Mouse (Mus musculus) cerebellum, adult 2 months (tissue): ENCODE measurements around the gene Mpnd. TPM values are rescaled to one million over a fixed set of nuclear protein-coding genes. Genes with fewer than 3 reads are reported as not detected.
A peak's percentile ranks its signal among the peaks of the same experiment; 100 is the strongest.

Experiments used
- DNase-seq, 2 experiments: peaks; one replicate each; pipeline ENCODE4 v3.0.0; 2021
- H3K27ac ChIP-seq: fragments of 200-500 bp; 2 replicates; pipeline ENCODE4 v1.5.1; 2012; ENCODE audit warnings: low read length, control low read depth, inconsistent platforms; ENCODE audit not compliant: insufficient read depth
- H3K27me3 ChIP-seq: fragments of 200-500 bp; 2 replicates; pipeline ENCODE4 v1.6.1; 2012; ENCODE audit warnings: inconsistent platforms, mild to moderate bottlenecking, low read length, moderate library complexity; ENCODE audit not compliant: control insufficient read depth, insufficient read depth
- H3K4me1 ChIP-seq: fragments of 200-500 bp; 2 replicates; pipeline ENCODE4 v1.6.1; 2011; ENCODE audit warnings: low read length; ENCODE audit not compliant: control insufficient read depth, insufficient read depth
- H3K4me3 ChIP-seq: fragments of 200-500 bp; replicated peaks from 2 replicates; pipeline ENCODE3; 2011; ENCODE audit warnings: mild to moderate bottlenecking, low read depth, low read length, control low read depth; ENCODE audit not compliant: insufficient read depth
- CTCF ChIP-seq: fragments of 200-500 bp; IDR thresholded peaks from 2 replicates; pipeline ENCODE4 v1.5.1; 2011; ENCODE audit warnings: low read depth, mild to moderate bottlenecking, control low read depth, low read length, moderate library complexity, borderline replicate concordance; ENCODE audit not compliant: insufficient read depth
- POLR2A ChIP-seq: fragments of 200-500 bp; IDR thresholded peaks from 2 replicates; pipeline ENCODE4 v1.6.1; 2011; ENCODE audit warnings: low read length, control low read depth, borderline replicate concordance; ENCODE audit not compliant: insufficient read depth
- WGBS: fragments of 180-500 bp; shearing (Covaris S2); methylation state at CpG from one replicate; pipeline ENCODE4 v1.1.7; 2018; 5-methylcytosine and 5-hydroxymethylcytosine counted together
- polyA plus RNA-seq: library from polyadenylated mRNA; depleted of rRNA; stranded (reverse); fragments of >200 nt; gene quantifications from 2 replicates; pipeline ENCODE4 v1.2.3, GENCODE M21; 2012

Gene Mpnd
- polyA plus RNA-seq, 1 experiment = 183 TPM

GRCm38 (mm10) chr17:56024476-56024875, 19.0 kb downstream of the Mpnd start:
- WGBS = 37% methylated on average over 2 of the region's 2 CpGs

GRCm38 (mm10) chr17:56024931-56025330, 19.4 kb downstream of the Mpnd start:
- peak in 1 of 2 experiments; percentile 8 for DNase-seq
- peak overlapping the region; percentile 8; the same call in 1 of the 2 replicates for H3K27ac ChIP-seq
- 37% methylated on average over 5 of the region's 5 CpGs for WGBS

More at GRCm38 (mm10) chr17:56024476-56024875, 19.0 kb downstream of the Mpnd start:
- H3K27ac ChIP-seq = peak overlapping the region; percentile 8; the same call in 1 of the 2 replicates
- H3K4me1 ChIP-seq = peaks cover 95% of the 10 kb centered on the region
- no peak overlapping the region for H3K4me3 ChIP-seq
- DNase-seq = peak in 1 of 2 experiments; percentile 27
- H3K27me3 ChIP-seq = no peaks in the 10 kb centered on the region
- TF ChIP-seq POLR2A (no peak), CTCF (no peak)

GRCm38 (mm10) chr17:56026303-56026702, 20.8 kb downstream of the Mpnd start:
- DNase-seq = peak in 1 of 2 experiments; percentile 4
- no peaks in the 10 kb centered on the region for H3K27me3 ChIP-seq
- peaks cover 93% of the 10 kb centered on the region for H3K4me1 ChIP-seq
- TF ChIP-seq POLR2A (no peak), CTCF (no peak)
- whole genome bisulfite sequencing = 82% methylated on average over 1 of the region's 1 CpGs
- H3K4me3 ChIP-seq = no peak overlapping the region
- H3K27ac ChIP-seq = peak overlapping the region; percentile 83

More at GRCm38 (mm10) chr17:56024931-56025330, 19.4 kb downstream of the Mpnd start:
- TF ChIP-seq CTCF = no peak
- no peak for TF ChIP-seq POLR2A
- Histone ChIP-seq H3K4me3 (no peak overlapping the region), H3K4me1 (peaks cover 94% of the 10 kb centered on the region), H3K27me3 (no peaks in the 10 kb centered on the region)

DNA sequence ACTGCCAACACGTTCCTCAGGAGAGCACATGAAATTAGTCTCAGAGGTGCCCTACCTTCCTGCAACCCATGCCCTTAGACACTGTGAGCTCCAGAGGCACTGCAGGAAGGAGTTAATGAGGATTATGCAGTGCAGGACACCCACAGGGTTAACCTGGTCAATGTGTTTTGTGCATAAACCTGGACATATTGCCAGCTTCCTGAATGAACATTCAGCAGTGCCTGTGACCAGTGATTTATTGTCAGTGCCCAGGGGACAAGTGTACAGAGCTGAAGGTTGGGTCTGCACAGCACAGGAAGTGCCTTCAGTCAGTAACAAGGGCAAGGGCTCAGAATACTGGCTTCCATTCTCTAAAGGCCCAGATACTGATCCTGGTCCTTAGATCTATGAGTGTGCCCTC, 21.4 kb downstream of the Mpnd start:
- peak overlapping the region; percentile 83 for H3K27ac ChIP-seq
- peak in 1 of 2 experiments; percentile 23 for DNase-seq
- 13% methylated on average over 1 of the region's 1 CpGs for WGBS
- no peaks in the 10 kb centered on the region for H3K27me3 ChIP-seq
- no peak overlapping the region for H3K4me3 ChIP-seq
- TF ChIP-seq POLR2A (no peak), CTCF (no peak)
- peaks cover 89% of the 10 kb centered on the region for H3K4me1 ChIP-seq

DNA sequence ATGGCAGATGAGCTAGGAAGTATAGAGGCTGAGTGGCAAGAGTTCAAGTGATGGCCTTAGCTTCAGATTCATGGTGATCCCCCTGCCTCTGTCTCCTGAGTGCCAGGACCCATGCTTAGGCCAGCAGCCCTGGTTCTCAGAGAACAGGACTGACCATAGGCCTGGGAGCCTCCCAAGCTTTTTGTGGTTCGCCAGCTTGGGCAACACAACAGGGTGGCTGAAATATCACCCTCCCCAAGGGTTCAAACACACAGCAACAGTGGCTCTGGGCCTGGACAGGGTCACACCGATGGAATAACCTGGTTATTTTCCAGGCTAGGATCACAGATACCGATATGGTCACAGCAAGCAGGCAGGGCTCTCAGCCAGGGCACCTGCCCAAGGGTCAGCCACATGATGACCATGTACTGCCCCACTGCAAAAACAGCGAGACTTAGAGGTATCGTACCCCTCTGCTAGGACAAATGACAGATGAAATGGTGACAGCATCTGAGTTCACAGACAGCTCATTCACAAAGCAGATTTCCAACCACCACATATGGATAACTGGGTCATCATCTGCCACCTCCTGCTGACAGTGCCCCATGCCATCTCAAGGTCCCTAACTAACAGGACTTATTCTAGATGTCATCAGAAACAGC, 22.4 kb downstream of the Mpnd start:
- H3K4me1 ChIP-seq = peaks cover 85% of the 10 kb centered on the region

GRCm38 (mm10) chr17:56030238-56030870, 24.8 kb downstream of the Mpnd start:
- peak; percentile 44 to 62 for DNase-seq
- Histone ChIP-seq H3K27me3 (no peaks in the 10 kb centered on the region), H3K4me3 (no peak overlapping the region), H3K27ac (peak overlapping the region; percentile 56), H3K4me1 (peaks cover 72% of the 10 kb centered on the region)
- WGBS = 14% methylated on average over 9 of the region's 9 CpGs
- TF ChIP-seq CTCF = no peak
- TF ChIP-seq POLR2A = no peak

More for the DNA sequence above, 22.4 kb downstream of the Mpnd start:
- Histone ChIP-seq H3K27me3 (no peaks in the 10 kb centered on the region), H3K27ac (peak overlapping the region; percentile 83), H3K4me3 (no peak overlapping the region)
- DNase-seq = peak; percentile 73 to 76
- WGBS = 4% methylated on average over 5 of the region's 5 CpGs
- no peak for TF ChIP-seq CTCF
- no peak for TF ChIP-seq POLR2A

DNA sequence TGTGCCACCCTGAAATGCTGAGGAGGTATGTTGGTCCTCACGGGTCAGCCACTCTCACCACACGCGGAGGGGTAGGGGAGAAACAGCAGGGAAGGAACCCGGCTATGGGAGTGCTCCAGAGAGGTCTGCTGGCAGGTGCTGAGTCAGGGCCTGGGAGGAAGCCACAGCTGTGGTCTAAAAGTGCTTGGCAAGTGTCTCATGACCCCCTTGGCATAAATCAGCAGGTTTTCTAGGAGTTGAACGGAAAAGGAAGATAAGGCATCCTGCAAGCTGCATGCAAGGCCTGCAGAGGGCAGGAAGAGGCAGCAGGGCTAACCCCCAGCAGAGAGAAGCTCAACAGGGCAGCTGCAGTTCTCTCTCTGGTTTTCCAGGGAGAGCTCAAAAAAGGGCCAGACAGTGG, 25.4 kb downstream of the Mpnd start:
- peak in 1 of 2 experiments; percentile 45 for DNase-seq
- H3K27ac ChIP-seq = peak overlapping the region; percentile 56
- WGBS = 9% methylated on average over 5 of the region's 5 CpGs
- TF ChIP-seq CTCF = no peak; the same call in 1 of the 2 replicates
- no peak for TF ChIP-seq POLR2A
- no peaks in the 10 kb centered on the region for H3K27me3 ChIP-seq
- no peak overlapping the region for H3K4me3 ChIP-seq
- H3K4me1 ChIP-seq = peaks cover 68% of the 10 kb centered on the region

- Histone ChIP-seq H3K27ac (peak overlapping the region; percentile 56), H3K4me1 (peaks cover 63% of the 10 kb centered on the region), H3K4me3 (no peak overlapping the region), H3K27me3 (no peaks in the 10 kb centered on the region)
- DNase-seq = peak in 1 of 2 experiments; percentile 29
- no peak for TF ChIP-seq POLR2A
- no peak for TF ChIP-seq CTCF
- WGBS = 88% methylated on average over 7 of the region's 7 CpGs
These were observed 25.9 kb downstream of the Mpnd start for GRCm38 (mm10) chr17:56031431-56031830.
